Mouse (Mus musculus): ENCODE measurements around the gene A730015C16Rik. TPM values are rescaled to one million over a fixed set of nuclear protein-coding genes. Genes with fewer than 3 reads are reported as not detected.
A peak's percentile ranks its signal among the peaks of the same experiment; 100 is the strongest.

Gene A730015C16Rik
- polyA plus RNA-seq (2015; fragmentation: Nextera tagmentation; extraction: Ambion mirVana): 1.3 and 1.8 TPM in 2 replicates

- ATAC-seq (replicated peaks; ENCODE audit: insufficient number of reproducible peaks, insufficient read depth, low FRiP score, low read depth): 0 out of 2 replicates have a peak, but pooled peaks have one; percentile 23
- H3K4me2 ChIP-seq: peak within 1 kb of the TSS; percentile 93
- H3K4me3 ChIP-seq: peak within 1 kb of the TSS; percentile 88
- WGBS: 7% methylated on average over 20 of the region's 20 CpGs
- H3K9me3 ChIP-seq (replicated peaks): no peaks in the 10 kb centered on the region
- no peaks in the 10 kb centered on the region for H3K27me3 ChIP-seq
- H3K9ac ChIP-seq: peak within 1 kb of the TSS; percentile 82
- peaks cover 16% of the 10 kb centered on the region for H3K4me1 ChIP-seq (replicated peaks)
- peak within 1 kb of the TSS; percentile 88 for H3K27ac ChIP-seq
- H3K36me3 ChIP-seq: peaks cover 7% of the 10 kb centered on the region
Measured at GRCm38 (mm10) chr4:108848505-108848848, at the start of gene A730015C16Rik. Gene A730015C16Rik (minus strand): TSS chr4:108848619.

- Histone ChIP-seq H3K4me2 (no peak overlapping the region), H3K9ac (no peak overlapping the region), H3K27me3 (no peaks in the 10 kb centered on the region), H3K4me1 (replicated peaks) (no peaks in the 10 kb centered on the region), H3K9me3 (replicated peaks) (no peaks in the 10 kb centered on the region), H3K27ac (no peak overlapping the region), H3K4me3 (no peak overlapping the region), H3K36me3 (no peaks in the 10 kb centered on the region)
- 79% methylated on average over 6 of the region's 6 CpGs for WGBS
- no peak for ATAC-seq (replicated peaks; ENCODE audit: insufficient number of reproducible peaks, insufficient read depth, low FRiP score, low read depth)
Measured at GRCm38 (mm10) chr4:108890876-108891275, 42.5 kb upstream of the A730015C16Rik start.

- Histone ChIP-seq H3K36me3 (no peaks in the 10 kb centered on the region), H3K27ac (no peak overlapping the region), H3K9ac (no peak overlapping the region), H3K4me2 (no peak overlapping the region), H3K9me3 (replicated peaks) (no peaks in the 10 kb centered on the region), H3K4me1 (replicated peaks) (no peaks in the 10 kb centered on the region), H3K4me3 (no peak overlapping the region), H3K27me3 (no peaks in the 10 kb centered on the region)
- ATAC-seq (replicated peaks; ENCODE audit: insufficient number of reproducible peaks, insufficient read depth, low FRiP score, low read depth): no peak
- 79% methylated on average over 4 of the region's 4 CpGs for WGBS
Measured at GRCm38 (mm10) chr4:108887456-108887855, 39.0 kb upstream of the A730015C16Rik start.

GRCm38 (mm10) chr4:108883815-108884214 is 35.4 kb upstream of the A730015C16Rik start:
- Histone ChIP-seq H3K27me3 (peaks cover 8% of the 10 kb centered on the region; the same call in 1 of the 2 replicates), H3K36me3 (no peaks in the 10 kb centered on the region), H3K27ac (no peak overlapping the region), H3K4me3 (no peak overlapping the region), H3K4me2 (no peak overlapping the region), H3K9me3 (replicated peaks) (no peaks in the 10 kb centered on the region), H3K9ac (no peak overlapping the region), H3K4me1 (replicated peaks) (peaks cover 9% of the 10 kb centered on the region)
- ATAC-seq (replicated peaks; ENCODE audit: insufficient number of reproducible peaks, insufficient read depth, low FRiP score, low read depth): no peak
- WGBS: 42% methylated on average over 13 of the region's 13 CpGs

GRCm38 (mm10) chr4:108878963-108879822 is 30.8 kb upstream of the A730015C16Rik start, which contains the start of gene Rab3b:
Gene Rab3b (plus strand): TSS chr4:108879063.
- Histone ChIP-seq H3K27me3 (peaks cover 8% of the 10 kb centered on the region; the same call in 1 of the 2 replicates), H3K4me1 (replicated peaks) (peaks cover 12% of the 10 kb centered on the region), H3K4me3 (peak within 1 kb of the TSS; percentile 58), H3K27ac (no peak within 1 kb of the TSS), H3K4me2 (peak within 1 kb of the TSS; percentile 99), H3K36me3 (no peaks in the 10 kb centered on the region), H3K9me3 (replicated peaks) (no peaks in the 10 kb centered on the region), H3K9ac (peak within 1 kb of the TSS; percentile 57)
- under 1% methylated on average over 46 of the region's 46 CpGs for WGBS
- peak; percentile 88 for ATAC-seq (replicated peaks; ENCODE audit: insufficient number of reproducible peaks, insufficient read depth, low FRiP score, low read depth)

- Histone ChIP-seq H3K4me3 (no peak overlapping the region), H3K9ac (no peak overlapping the region), H3K27ac (no peak overlapping the region), H3K27me3 (peaks cover 8% of the 10 kb centered on the region; the same call in 1 of the 2 replicates), H3K9me3 (replicated peaks) (no peaks in the 10 kb centered on the region), H3K36me3 (no peaks in the 10 kb centered on the region), H3K4me1 (replicated peaks) (peaks cover 12% of the 10 kb centered on the region), H3K4me2 (no peak overlapping the region)
- ATAC-seq (replicated peaks; ENCODE audit: insufficient number of reproducible peaks, insufficient read depth, low FRiP score, low read depth): no peak
- WGBS: 74% methylated on average over 6 of the region's 6 CpGs
Measured at GRCm38 (mm10) chr4:108877901-108878300, 29.5 kb upstream of the A730015C16Rik start.

- no peak overlapping the region for H3K4me3 ChIP-seq
- H3K9ac ChIP-seq: no peak overlapping the region
- H3K4me2 ChIP-seq: no peak overlapping the region
- WGBS: 88% methylated on average over 5 of the region's 5 CpGs
- no peak overlapping the region for H3K27ac ChIP-seq
- no peaks in the 10 kb centered on the region for H3K9me3 ChIP-seq (replicated peaks)
- no peaks in the 10 kb centered on the region for H3K27me3 ChIP-seq
- peaks cover 2% of the 10 kb centered on the region for H3K4me1 ChIP-seq (replicated peaks)
- no peaks in the 10 kb centered on the region for H3K36me3 ChIP-seq
- no peak for ATAC-seq (replicated peaks; ENCODE audit: insufficient number of reproducible peaks, insufficient read depth, low FRiP score, low read depth)
Measured at GRCm38 (mm10) chr4:108873746-108874145, 25.3 kb upstream of the A730015C16Rik start.

- 36% methylated on average over 10 of the region's 10 CpGs for WGBS
- no peak for ATAC-seq (replicated peaks; ENCODE audit: insufficient number of reproducible peaks, insufficient read depth, low FRiP score, low read depth)
Measured at GRCm38 (mm10) chr4:108869730-108870374, 21.4 kb upstream of the A730015C16Rik start.

GRCm38 (mm10) chr4:108866806-108867205 is 18.4 kb upstream of the A730015C16Rik start:
- Histone ChIP-seq H3K9me3 (replicated peaks) (no peaks in the 10 kb centered on the region), H3K27me3 (no peaks in the 10 kb centered on the region), H3K36me3 (peaks cover 18% of the 10 kb centered on the region; the same call in 1 of the 2 replicates), H3K9ac (no peak overlapping the region), H3K4me3 (no peak overlapping the region), H3K27ac (no peak overlapping the region), H3K4me1 (replicated peaks) (no peaks in the 10 kb centered on the region), H3K4me2 (no peak overlapping the region)
- 70% methylated on average over 7 of the region's 7 CpGs for WGBS
- no peak for ATAC-seq (replicated peaks; ENCODE audit: insufficient number of reproducible peaks, insufficient read depth, low FRiP score, low read depth)

More at GRCm38 (mm10) chr4:108869730-108870374, 21.4 kb upstream of the A730015C16Rik start:
- H3K27me3 ChIP-seq: no peaks in the 10 kb centered on the region
- no peaks in the 10 kb centered on the region for H3K9me3 ChIP-seq (replicated peaks)
- no peaks in the 10 kb centered on the region for H3K36me3 ChIP-seq
- no peak overlapping the region for H3K9ac ChIP-seq
- H3K4me3 ChIP-seq: no peak overlapping the region
- H3K27ac ChIP-seq: no peak overlapping the region
- no peak overlapping the region for H3K4me2 ChIP-seq
- no peaks in the 10 kb centered on the region for H3K4me1 ChIP-seq (replicated peaks)

GRCm38 (mm10) chr4:108847715-108848504 is 509 bp downstream of the A730015C16Rik start, which contains the start of gene Kti12:
Gene Kti12 (plus strand): TSS chr4:108847785.
- peak; percentile 80 for ATAC-seq (replicated peaks; ENCODE audit: insufficient number of reproducible peaks, insufficient read depth, low FRiP score, low read depth)
- Histone ChIP-seq H3K9me3 (replicated peaks) (no peaks in the 10 kb centered on the region), H3K36me3 (0 out of 2 replicates have a peak, but pooled peaks cover 4% of the 10 kb centered on the region), H3K4me3 (peak within 1 kb of the TSS; percentile 88), H3K9ac (peak within 1 kb of the TSS; percentile 82), H3K4me2 (peak within 1 kb of the TSS; percentile 93), H3K27me3 (no peaks in the 10 kb centered on the region), H3K4me1 (replicated peaks) (peaks cover 18% of the 10 kb centered on the region), H3K27ac (peak within 1 kb of the TSS; percentile 88)
- WGBS: under 1% methylated on average over 77 of the region's 77 CpGs
